Mouse (Mus musculus) CD4-positive naive resting alpha-beta T cell, adult 57 days (primary cell): Measurements from ENCODE around the gene Socs5. TPM values are rescaled to one million over a fixed set of nuclear protein-coding genes. Genes with fewer than 3 reads are reported as not detected.

Source experiments
- total RNA-seq: library from RNA; stranded (reverse); gene quantifications from one replicate; pipeline ENCODE4 v1.2.4, GENCODE M21; 2023

Gene Socs5
- total RNA-seq, result 21.9 TPM

GRCm38 (mm10) chr17:87107623-87108221, at the start of gene Socs5:
Gene Socs5, plus strand, starts transcription at chr17:87107679.

Other genes with a start within 250 kb of the Socs5 start
- not detected for gene Tmem247, start 190.3 kb upstream of the Socs5 start, total RNA-seq
- not detected for gene Atp6v1e2, start 159.8 kb upstream of the Socs5 start, total RNA-seq
- gene Rhoq, start 144.6 kb upstream of the Socs5 start, total RNA-seq, result 4.2 TPM
- gene Pigf, start 82.3 kb upstream of the Socs5 start, total RNA-seq, result 10.3 TPM
- gene Cript, start 82.1 kb upstream of the Socs5 start, total RNA-seq, result 76.1 TPM
- gene Mcfd2, start 158.3 kb downstream of the Socs5 start, total RNA-seq, result 16.1 TPM
- 117 TPM for gene Ttc7, start 175.2 kb downstream of the Socs5 start, total RNA-seq